Mouse (Mus musculus): ENCODE measurements at regions not wholly inside any gene's neighbourhood (a gene's known extent, or its start where the extent isn't known, plus 50 kb on each side); places are given as distances from the start of the nearest gene placed in this dataset.

DNA sequence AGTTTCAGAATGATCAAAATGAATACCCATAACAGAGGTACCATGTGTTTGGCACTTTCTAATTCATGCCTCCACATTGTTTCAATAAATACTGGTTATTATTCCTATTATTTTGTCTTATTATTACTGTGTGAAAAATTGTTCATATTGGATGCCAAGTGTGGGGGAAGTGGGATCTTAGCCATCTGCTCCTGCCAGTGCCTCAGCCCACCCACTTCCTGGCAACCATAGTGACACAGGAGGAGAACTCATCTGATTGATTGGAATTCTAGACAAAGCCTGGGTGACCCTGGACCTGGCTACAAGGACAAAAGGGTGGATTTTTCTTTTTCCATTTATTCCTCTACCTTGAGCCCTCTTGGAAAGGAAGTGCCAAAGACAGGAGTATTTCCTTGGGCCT is 2886.8 kb upstream of the Lrrc6 start:
- no peak for DNase-seq (ENCODE audit: low read depth)

GRCm38 (mm10) chr15:69365440-69365839 is 2864.7 kb upstream of the Lrrc6 start:
- no peak for DNase-seq (ENCODE audit: low read depth)

DNA sequence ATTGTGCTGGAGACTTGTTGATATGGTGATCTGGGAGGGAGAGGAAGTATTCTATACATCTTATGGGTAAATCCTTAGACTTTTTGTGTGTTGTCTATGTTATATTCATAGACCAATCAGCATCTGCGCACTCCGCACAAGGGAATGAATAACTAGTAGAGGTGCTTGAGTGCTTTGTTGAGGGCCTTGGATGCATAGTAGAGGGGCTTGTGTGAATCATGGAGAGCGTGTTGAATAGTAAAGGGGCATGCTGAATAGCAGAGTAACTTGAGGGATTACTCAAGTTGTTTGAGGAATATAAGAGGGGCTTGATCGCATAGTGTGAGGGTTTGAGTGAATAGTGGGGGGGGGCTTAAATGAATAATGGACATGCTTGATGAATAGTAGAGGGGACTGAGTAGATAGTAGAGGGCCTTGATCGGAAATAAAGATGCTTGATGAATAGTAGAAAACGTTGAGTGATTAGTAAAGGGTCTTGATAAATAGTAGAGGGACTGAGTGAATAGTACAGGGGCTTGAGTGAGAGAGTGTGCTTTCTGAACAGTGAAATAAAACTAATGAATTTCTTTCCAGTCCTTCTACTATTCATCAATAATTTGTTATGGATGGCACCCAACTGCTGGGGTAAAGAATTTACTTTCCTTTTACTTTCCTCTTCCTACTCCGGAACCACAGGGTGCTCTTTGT is 2849.5 kb upstream of the Lrrc6 start:
- no peak for DNase-seq (ENCODE audit: low read depth)

- DNase-seq (ENCODE audit: low read depth): no peak
Measured at GRCm38 (mm10) chr15:69346065-69346464, 2845.4 kb upstream of the Lrrc6 start.

DNA sequence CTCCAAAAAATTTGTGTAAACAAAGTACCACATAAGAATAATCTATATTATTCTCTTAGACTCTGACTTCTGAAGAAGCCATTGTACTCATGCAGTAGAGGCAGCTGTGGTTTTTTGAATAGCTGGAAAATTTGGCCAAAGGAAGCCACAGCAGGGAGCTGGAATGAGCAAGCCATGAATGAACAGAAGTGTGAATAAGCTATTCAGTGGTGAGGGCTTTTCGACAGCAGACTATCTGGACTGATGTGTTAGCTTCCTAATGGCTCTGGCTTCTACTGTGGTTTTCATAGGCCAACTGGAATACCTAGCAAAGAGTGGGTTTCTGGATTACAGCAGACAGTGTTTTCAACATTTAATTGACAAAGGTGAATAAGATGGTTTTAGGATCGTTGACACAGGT is 2842.0 kb upstream of the Lrrc6 start:
- DNase-seq (ENCODE audit: low read depth): no peak

GRCm38 (mm10) chr15:69336491-69336890 is 2835.8 kb upstream of the Lrrc6 start:
- no peak for DNase-seq (ENCODE audit: low read depth)

DNA sequence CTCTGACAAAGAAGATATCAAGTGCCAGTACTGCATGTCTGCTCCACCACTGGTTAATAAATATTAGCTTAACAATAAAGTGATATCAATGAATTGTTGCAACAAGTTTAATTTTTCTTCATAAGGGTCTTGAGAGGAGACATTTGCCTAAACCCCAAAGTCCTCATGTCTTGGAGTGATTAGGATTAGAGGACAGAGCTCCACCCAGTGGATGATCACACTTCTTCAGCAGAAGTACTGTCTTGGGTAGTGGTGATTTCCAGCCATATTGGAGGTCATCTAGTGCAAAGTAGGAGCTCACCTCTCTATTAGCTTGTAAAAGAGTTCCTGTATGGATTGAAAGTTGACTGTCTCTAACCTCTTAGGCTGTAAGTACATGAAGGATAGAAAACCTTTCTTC is 2825.8 kb upstream of the Lrrc6 start:
- no peak for DNase-seq (ENCODE audit: low read depth)

DNA sequence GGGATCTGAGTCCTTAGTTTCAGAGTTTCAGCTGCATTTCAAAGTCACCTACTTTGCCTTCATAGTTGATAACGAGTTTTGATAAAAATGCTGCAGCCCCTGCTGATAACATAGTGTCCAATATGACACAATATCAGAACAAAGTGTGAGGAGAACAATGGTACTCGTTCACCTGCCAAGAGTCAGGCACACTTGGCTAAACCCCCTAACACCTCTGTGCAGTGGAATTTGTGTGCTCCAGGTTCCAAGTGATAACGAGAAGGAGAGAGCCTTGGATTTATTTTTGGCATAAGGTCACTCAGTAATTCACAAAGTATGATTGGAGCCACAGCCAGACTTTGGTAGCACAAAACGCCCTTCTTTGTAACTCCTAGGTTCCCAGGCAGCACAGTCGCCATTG is 2802.4 kb upstream of the Lrrc6 start:
- no peak for DNase-seq (ENCODE audit: low read depth)

- no peak for DNase-seq (ENCODE audit: low read depth)
Measured at GRCm38 (mm10) chr15:69291273-69291672, 2790.6 kb upstream of the Lrrc6 start.

GRCm38 (mm10) chr15:69275546-69276255 is 2775.0 kb upstream of the Lrrc6 start:
- DNase-seq (ENCODE audit: low read depth): no peak

DNA sequence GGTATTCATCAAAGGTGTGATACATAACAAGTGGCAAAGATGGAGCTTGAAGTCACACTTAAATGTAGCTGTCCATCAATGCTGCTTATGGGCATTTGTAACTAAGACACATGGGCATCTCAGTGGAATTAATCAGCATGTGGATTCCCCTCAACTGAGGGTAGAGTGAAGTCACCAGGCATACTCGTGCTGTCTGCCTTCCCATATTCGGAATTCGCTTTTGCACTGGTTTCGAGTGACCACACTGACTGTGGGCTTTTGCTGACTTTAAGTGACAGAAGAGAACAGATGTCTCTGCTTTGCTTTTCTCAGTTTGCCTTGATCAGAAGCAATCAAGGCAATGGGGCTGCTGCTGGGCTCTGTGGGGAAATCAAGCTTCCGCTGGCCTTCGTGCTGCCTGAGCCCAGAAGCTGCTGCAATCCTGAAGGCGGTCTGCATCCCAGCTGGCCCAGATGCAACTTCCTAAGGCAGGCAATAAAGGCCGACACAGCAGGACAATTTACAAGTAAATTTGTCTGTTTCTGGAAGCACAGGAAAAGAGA is 2773.6 kb upstream of the Lrrc6 start:
- no peak for DNase-seq (ENCODE audit: low read depth)

DNA sequence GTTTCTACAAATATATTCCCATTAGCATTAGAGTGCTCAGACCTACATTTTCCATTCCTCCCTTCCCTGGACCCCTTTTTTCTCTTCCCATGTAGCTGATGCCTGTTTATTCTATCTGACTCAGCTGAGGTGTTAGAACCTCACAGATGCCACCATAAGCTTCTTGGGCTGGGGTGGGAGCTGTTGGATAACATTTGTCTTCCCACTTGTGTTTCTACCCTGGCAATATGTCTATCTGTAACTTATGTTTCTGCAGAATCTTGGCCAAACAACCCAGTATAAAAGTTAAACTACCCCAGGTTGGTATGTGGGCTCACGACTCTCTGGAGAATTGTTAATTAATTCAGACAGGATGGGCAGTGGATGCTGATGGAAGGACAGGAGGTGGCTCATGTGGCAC is 2772.8 kb upstream of the Lrrc6 start:
- DNase-seq (ENCODE audit: low read depth): no peak

DNA sequence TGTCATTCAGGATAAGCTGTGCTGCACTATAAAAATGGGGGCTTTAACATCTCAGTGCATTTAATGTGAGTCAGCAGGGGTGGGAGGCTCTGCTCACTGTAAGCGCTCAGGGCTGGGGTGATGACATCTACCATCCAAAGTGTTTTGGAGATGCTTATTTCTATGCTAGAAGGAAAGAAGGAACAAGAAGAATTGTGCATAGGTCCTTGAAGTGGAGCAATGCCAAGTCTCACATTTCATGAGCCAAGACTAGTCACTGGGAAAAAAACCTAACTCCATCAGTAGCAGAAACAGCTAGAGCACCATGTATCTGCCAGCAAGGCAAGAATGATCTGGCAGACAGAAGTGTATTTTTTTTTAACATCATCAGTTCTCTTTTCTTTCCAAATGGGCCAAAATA is 2761.2 kb upstream of the Lrrc6 start:
- no peak for DNase-seq (ENCODE audit: low read depth)

GRCm38 (mm10) chr15:69257161-69257778 is 2756.6 kb upstream of the Lrrc6 start:
- DNase-seq (ENCODE audit: low read depth): no peak

- DNase-seq (ENCODE audit: low read depth): no peak
Measured at GRCm38 (mm10) chr15:69253698-69254097, 2753.0 kb upstream of the Lrrc6 start.

DNA sequence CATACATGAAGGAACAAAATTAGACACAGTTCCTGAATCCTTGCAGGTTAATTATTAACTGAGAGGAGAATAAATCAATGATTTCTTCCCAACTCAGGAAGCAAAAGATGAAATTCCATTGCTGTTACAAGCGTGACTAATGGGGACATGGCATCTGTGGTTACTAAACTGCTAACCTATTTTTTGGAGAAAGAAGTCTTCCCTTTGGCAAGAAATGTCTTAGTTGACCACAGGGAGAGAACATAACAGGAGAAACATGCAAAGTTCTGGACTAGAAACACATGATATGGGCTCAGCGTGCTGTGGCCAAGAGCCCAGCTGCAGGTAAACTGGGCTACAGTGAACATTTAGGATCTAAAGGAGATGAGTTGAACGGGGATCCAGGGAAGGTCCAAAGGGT is 2751.4 kb upstream of the Lrrc6 start:
- DNase-seq (ENCODE audit: low read depth): no peak

DNA sequence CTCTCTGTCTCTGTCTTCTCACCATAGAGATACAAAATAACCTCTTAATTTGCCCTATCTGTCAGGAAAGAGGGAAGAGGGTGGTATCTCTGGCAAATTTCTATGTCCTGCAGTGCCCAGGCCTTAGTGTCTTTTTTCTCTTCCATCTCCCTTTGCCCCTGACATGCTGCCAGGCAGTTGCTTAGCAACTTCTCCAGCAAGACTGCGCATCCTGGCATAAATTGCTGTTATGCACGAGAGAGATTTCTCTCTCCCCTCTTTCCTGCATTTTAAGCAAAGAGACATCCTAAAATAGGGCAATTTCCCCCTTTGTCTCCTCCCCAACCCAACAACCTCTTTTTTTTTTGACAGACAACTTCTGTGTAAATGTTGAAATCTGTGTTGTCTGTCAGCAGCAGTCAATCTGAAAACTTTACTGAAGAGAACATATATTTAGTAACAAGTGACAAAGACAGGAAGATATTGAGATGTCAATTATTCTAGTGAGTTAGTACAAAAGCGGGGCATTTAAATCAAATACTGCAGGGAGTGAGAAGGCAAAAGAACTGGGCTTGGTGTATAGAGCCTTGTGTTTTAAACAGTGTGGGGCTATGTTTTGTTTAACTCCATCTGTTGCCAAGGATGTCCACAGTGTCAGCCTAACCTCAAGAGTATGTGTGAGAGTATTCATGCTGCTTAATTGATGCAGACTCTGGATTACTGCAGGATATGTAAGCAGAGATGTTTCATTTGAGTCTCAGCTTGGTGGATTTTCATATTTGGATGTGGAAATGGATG is 2745.7 kb upstream of the Lrrc6 start:
- DNase-seq (ENCODE audit: low read depth): no peak

GRCm38 (mm10) chr15:69235271-69235670 is 2734.6 kb upstream of the Lrrc6 start:
- DNase-seq (ENCODE audit: low read depth): no peak

GRCm38 (mm10) chr15:69224619-69225587 is 2724.2 kb upstream of the Lrrc6 start:
- no peak for DNase-seq (ENCODE audit: low read depth)

- no peak for DNase-seq (ENCODE audit: low read depth)
Measured at GRCm38 (mm10) chr15:69223411-69223810, 2722.7 kb upstream of the Lrrc6 start.

- no peak for DNase-seq (ENCODE audit: low read depth)
Measured at GRCm38 (mm10) chr15:69222391-69222790, 2721.7 kb upstream of the Lrrc6 start.
